Mouse (Mus musculus): Measurements from ENCODE around the gene Zan. TPM values are rescaled to one million over a fixed set of nuclear protein-coding genes. Genes with fewer than 3 reads are reported as not detected.

The Zan gene
- polyA plus RNA-seq, 1 experiment from 2014 or later: 0.96 TPM

DNA sequence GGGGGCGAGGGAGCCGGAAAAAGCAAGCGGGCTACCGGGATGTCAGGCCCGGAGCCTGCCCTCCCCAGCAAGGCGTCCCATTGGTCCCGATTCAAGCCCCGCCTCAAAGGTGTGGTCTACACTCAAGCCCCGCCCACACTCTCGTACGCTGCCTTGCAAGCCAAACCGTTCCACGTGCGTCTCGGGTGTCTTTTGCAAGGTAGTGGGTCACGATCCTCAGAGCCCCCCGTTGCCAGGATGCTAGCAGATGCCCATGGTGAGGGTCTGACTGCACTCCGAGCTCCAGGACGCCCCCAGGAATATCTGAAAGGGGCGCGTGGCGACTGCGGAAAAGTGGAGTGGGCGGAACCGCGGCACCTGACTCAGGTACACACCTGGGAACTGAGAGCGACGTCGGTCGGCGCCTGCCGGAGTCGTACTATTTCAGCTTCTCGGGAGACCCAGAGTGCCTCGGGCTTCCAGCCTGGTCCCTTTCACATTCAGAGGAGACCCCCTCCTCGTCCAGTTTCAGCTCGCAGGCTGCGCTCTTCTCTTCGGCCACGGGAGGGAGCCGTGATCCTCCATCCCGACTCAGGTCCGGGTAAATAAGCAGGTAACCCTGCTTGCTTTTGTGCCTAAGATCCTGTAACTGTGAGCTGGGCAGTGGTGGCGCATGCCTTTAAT, 143.2 kb downstream of the Zan start, which contains the start of gene Slc12a9:
Gene Slc12a9 (minus strand): TSS at position 86 of the 663 bp plus-strand sequence.
- TF ChIP-seq CTCF (IDR thresholded peaks at IDR 0.05; ENCODE audit: low read depth): peak; percentile 84
- no peak for TF ChIP-seq EP300 (optimal IDR thresholded peaks at IDR 0.05)
- peak within 1 kb of the TSS; percentile 67 for H3K27ac ChIP-seq (replicated peaks)
- under 1% methylated on average over 43 of the region's 44 CpGs for WGBS

DNA sequence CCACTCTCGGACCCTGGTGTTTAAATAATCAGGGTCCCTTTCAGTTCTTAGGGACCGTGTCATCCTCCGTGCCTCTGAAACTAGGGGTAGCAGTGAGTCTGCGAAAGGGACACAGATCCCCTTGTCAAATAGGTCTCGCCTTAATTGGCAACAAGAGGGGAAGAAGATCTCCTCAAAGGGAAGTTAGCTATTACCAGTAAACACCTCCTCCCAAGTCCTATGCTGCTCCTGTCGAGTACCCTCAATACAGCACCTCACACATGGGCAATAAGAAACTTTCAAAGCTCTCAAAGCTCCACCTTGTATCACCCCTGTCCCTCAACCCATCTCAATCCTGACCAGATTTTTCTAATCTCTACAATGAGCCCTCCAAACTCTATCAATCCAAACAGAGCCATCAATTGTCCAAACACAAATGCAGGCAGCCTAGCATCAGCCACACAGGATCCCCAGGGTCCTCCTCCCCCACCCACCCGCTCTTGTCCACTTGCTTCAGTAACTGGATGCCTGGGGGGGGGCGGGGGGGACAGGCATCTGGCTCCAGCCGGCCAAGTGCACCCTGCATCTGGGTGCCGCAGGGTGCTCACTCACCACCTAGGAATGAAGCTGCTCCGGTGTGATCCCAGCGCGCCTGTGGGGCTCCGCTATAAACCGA, 143.9 kb downstream of the Zan start:
- H3K9me3 ChIP-seq (ENCODE audit: control insufficient read depth, low read length): no peaks in the 10 kb centered on the region
- TF ChIP-seq CTCF (IDR thresholded peaks at IDR 0.05; ENCODE audit: low read depth): no peak
- no peak for TF ChIP-seq EP300 (optimal IDR thresholded peaks at IDR 0.05)
- peak overlapping the region; percentile 67 for H3K9ac ChIP-seq (ENCODE audit: low read length)
- peak overlapping the region; percentile 65 for H3K4me3 ChIP-seq (ENCODE audit: low read depth, low read length)
- H3K4me1 ChIP-seq (replicated peaks; ENCODE audit: control insufficient read depth, insufficient read depth): no peaks in the 10 kb centered on the region
- peak overlapping the region; percentile 91 for H3K4me2 ChIP-seq (replicated peaks; ENCODE audit: low read depth)
- H3K27ac ChIP-seq (replicated peaks): peak overlapping the region; percentile 67
- ATAC-seq (ENCODE audit: low FRiP score, low TSS enrichment) (no peak), DNase-seq (ENCODE audit: low spot score) (no peak)
- H3K27me3 ChIP-seq (ENCODE audit: control insufficient read depth, insufficient read depth, low read length): no peaks in the 10 kb centered on the region
- H3K36me3 ChIP-seq (ENCODE audit: control insufficient read depth, insufficient read depth, low read length): no peaks in the 10 kb centered on the region
- 15% methylated on average over 15 of the region's 15 CpGs for WGBS

More for the DNA sequence above, 143.2 kb downstream of the Zan start, which contains the start of gene Slc12a9:
- H3K4me2 ChIP-seq (replicated peaks; ENCODE audit: low read depth): peak within 1 kb of the TSS; percentile 91
- no peaks in the 10 kb centered on the region for H3K27me3 ChIP-seq (ENCODE audit: control insufficient read depth, insufficient read depth, low read length)
- peak within 1 kb of the TSS; percentile 65 for H3K4me3 ChIP-seq (ENCODE audit: low read depth, low read length)
- no peaks in the 10 kb centered on the region for H3K36me3 ChIP-seq (ENCODE audit: control insufficient read depth, insufficient read depth, low read length)
- DNase-seq (ENCODE audit: low spot score) (peak; percentile 96), ATAC-seq (ENCODE audit: low FRiP score, low TSS enrichment) (peak; percentile 90)
- no peaks in the 10 kb centered on the region for H3K4me1 ChIP-seq (replicated peaks; ENCODE audit: control insufficient read depth, insufficient read depth)
- H3K9me3 ChIP-seq (ENCODE audit: control insufficient read depth, low read length): no peaks in the 10 kb centered on the region
- peak within 1 kb of the TSS; percentile 67 for H3K9ac ChIP-seq (ENCODE audit: low read length)

DNA sequence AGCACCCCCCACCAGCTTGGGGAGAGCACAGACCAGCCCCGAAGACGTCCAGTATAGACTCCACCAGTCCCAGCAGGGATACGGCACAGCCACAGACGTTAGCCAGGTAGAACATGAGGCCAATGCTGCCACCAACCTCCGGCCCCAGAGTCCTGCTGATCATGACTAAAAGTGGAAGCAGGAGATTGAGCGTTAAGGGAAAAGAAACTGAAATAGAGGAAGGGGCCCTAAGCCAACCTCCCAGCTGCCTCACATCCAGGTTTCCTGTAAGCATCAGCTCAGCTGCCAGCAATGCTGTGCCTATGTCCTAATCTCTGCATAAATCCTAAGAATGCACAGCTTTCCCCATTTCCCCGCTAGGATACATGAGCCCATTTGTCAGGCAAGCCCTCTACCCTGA, 146.0 kb downstream of the Zan start:
- DNase-seq (ENCODE audit: low spot score) (no peak), ATAC-seq (ENCODE audit: low FRiP score, low TSS enrichment) (no peak)
- Histone ChIP-seq H3K9ac (ENCODE audit: low read length) (no peak overlapping the region), H3K27ac (replicated peaks) (no peak overlapping the region), H3K9me3 (ENCODE audit: control insufficient read depth, low read length) (no peaks in the 10 kb centered on the region), H3K4me3 (ENCODE audit: low read depth, low read length) (no peak overlapping the region), H3K4me1 (replicated peaks; ENCODE audit: control insufficient read depth, insufficient read depth) (no peaks in the 10 kb centered on the region), H3K27me3 (ENCODE audit: control insufficient read depth, insufficient read depth, low read length) (no peaks in the 10 kb centered on the region), H3K4me2 (replicated peaks; ENCODE audit: low read depth) (no peak overlapping the region), H3K36me3 (ENCODE audit: control insufficient read depth, insufficient read depth, low read length) (no peaks in the 10 kb centered on the region)
- 87% methylated on average over 7 of the region's 7 CpGs for WGBS
- TF ChIP-seq EP300 (optimal IDR thresholded peaks at IDR 0.05) (no peak), CTCF (IDR thresholded peaks at IDR 0.05; ENCODE audit: low read depth) (no peak)

Other genes starting within 250 kb of the Zan start
- gene Ache, start 189.5 kb downstream of the Zan start, polyA plus RNA-seq (2015; fragmentation: Nextera tagmentation; extraction: Ambion mirVana): 10.0 and 12.2 TPM in 2 replicates
- gene Ufsp1, start 182.4 kb downstream of the Zan start, polyA plus RNA-seq (2015; fragmentation: Nextera tagmentation; extraction: Ambion mirVana): 11.0 and 11.4 TPM in 2 replicates
- 29.3 and 31.6 TPM in 2 replicates for gene Srrt, start 169.4 kb downstream of the Zan start, polyA plus RNA-seq (2015; fragmentation: Nextera tagmentation; extraction: Ambion mirVana)
- gene Trip6, start 162.7 kb downstream of the Zan start, polyA plus RNA-seq (2015; fragmentation: Nextera tagmentation; extraction: Ambion mirVana): 46.4 and 47.9 TPM in 2 replicates
- gene Slc12a9, start 143.5 kb downstream of the Zan start, polyA plus RNA-seq (2015; fragmentation: Nextera tagmentation; extraction: Ambion mirVana): 6.5 and 7.2 TPM in 2 replicates
- 12.1 and 13.9 TPM in 2 replicates for gene Ephb4, start 127.0 kb downstream of the Zan start, polyA plus RNA-seq (2015; fragmentation: Nextera tagmentation; extraction: Ambion mirVana)
- gene Pop7, start 25.5 kb upstream of the Zan start, polyA plus RNA-seq (2015; fragmentation: Nextera tagmentation; extraction: Ambion mirVana): 37.9 and 39.9 TPM in 2 replicates
- 5.2 and 6.0 TPM in 2 replicates for gene Gigyf1, start 41.5 kb upstream of the Zan start, polyA plus RNA-seq (2015; fragmentation: Nextera tagmentation; extraction: Ambion mirVana)
- not detected in 2 replicates for gene Epo, start 56.2 kb upstream of the Zan start, polyA plus RNA-seq (2015; fragmentation: Nextera tagmentation; extraction: Ambion mirVana)
- 345 and 374 TPM in 2 replicates for gene Gnb2, start 56.4 kb upstream of the Zan start, polyA plus RNA-seq (2015; fragmentation: Nextera tagmentation; extraction: Ambion mirVana)
- 2.3 and 2.7 TPM in 2 replicates for gene Actl6b, start 76.5 kb upstream of the Zan start, polyA plus RNA-seq (2015; fragmentation: Nextera tagmentation; extraction: Ambion mirVana)
- gene Tfr2, start 92.8 kb upstream of the Zan start, polyA plus RNA-seq (2015; fragmentation: Nextera tagmentation; extraction: Ambion mirVana): 1.2 and 1.3 TPM in 2 replicates
- gene Mospd3, start 124.0 kb upstream of the Zan start, polyA plus RNA-seq (2015; fragmentation: Nextera tagmentation; extraction: Ambion mirVana): 30.8 and 34.3 TPM in 2 replicates
- 77.3 and 85.9 TPM in 2 replicates for gene Pcolce, start 136.7 kb upstream of the Zan start, polyA plus RNA-seq (2015; fragmentation: Nextera tagmentation; extraction: Ambion mirVana)
- gene Fbxo24, start 151.9 kb upstream of the Zan start, polyA plus RNA-seq (2015; fragmentation: Nextera tagmentation; extraction: Ambion mirVana): 0.11 and 0.16 TPM in 2 replicates
- gene Lrch4, start 152.1 kb upstream of the Zan start, polyA plus RNA-seq (2015; fragmentation: Nextera tagmentation; extraction: Ambion mirVana): 22.5 and 27.0 TPM in 2 replicates
- gene Gm20605, start 152.1 kb upstream of the Zan start, polyA plus RNA-seq (2015; fragmentation: Nextera tagmentation; extraction: Ambion mirVana): 2.4 and 3.4 TPM in 2 replicates
- 3.7 and 4.1 TPM in 2 replicates for gene Sap25, start 164.3 kb upstream of the Zan start, polyA plus RNA-seq (2015; fragmentation: Nextera tagmentation; extraction: Ambion mirVana)
- 0.07 and 0.15 TPM in 2 replicates for gene Irs3, start 168.7 kb upstream of the Zan start, polyA plus RNA-seq (2015; fragmentation: Nextera tagmentation; extraction: Ambion mirVana)
- 10.4 and 12.4 TPM in 2 replicates for gene Agfg2, start 207.7 kb upstream of the Zan start, polyA plus RNA-seq (2015; fragmentation: Nextera tagmentation; extraction: Ambion mirVana)

Data from stomach, postnatal 0 days (tissue).